Mouse (Mus musculus) embryonic facial prominence, embryonic 13.5 days (tissue): ENCODE results near the gene Neo1. TPM values are rescaled to one million over a fixed set of nuclear protein-coding genes. Genes with fewer than 3 reads are reported as not detected.
A peak's percentile ranks its signal among the peaks of the same experiment; 100 is the strongest.

Experiments
- ATAC-seq: fragments of 200-750 bp; cut with Nextera tagmentation; 2 replicates; pipeline ENCODE4 v1.8.0; 2017; ENCODE audit warnings: low read depth; ENCODE audit not compliant: insufficient number of reproducible peaks, insufficient read depth, low FRiP score, low TSS enrichment
- H3K27ac ChIP-seq: fragments of 300-500 bp; sonication (generic); 2 replicates; pipeline ENCODE4 v1.5.1; 2015; ENCODE audit warnings: moderate library complexity, mild to moderate bottlenecking, inconsistent platforms
- H3K27me3 ChIP-seq: fragments of 300-500 bp; sonication (generic); 2 replicates; pipeline ENCODE4 v1.6.1; 2015; ENCODE audit warnings: mild to moderate bottlenecking, inconsistent platforms
- H3K36me3 ChIP-seq: fragments of 300-500 bp; sonication (generic); 2 replicates; pipeline ENCODE4 v1.6.1; 2015; ENCODE audit warnings: mild to moderate bottlenecking, inconsistent platforms
- H3K4me1 ChIP-seq: fragments of 300-500 bp; sonication (generic); 2 replicates; pipeline ENCODE4 v1.6.1; 2015; ENCODE audit warnings: inconsistent platforms
- H3K4me2 ChIP-seq: fragments of 300-500 bp; sonication (generic); 2 replicates; pipeline ENCODE4 v1.6.1; 2015; ENCODE audit warnings: moderate library complexity, mild to moderate bottlenecking, inconsistent platforms
- H3K4me3 ChIP-seq: fragments of 300-500 bp; sonication (generic); 2 replicates; pipeline ENCODE4 v1.5.1; 2015; ENCODE audit warnings: mild to moderate bottlenecking, inconsistent platforms
- H3K9ac ChIP-seq: fragments of 300-500 bp; sonication (generic); 2 replicates; pipeline ENCODE4 v1.6.1; 2015; ENCODE audit warnings: mild to moderate bottlenecking, inconsistent platforms
- H3K9me3 ChIP-seq: fragments of 300-500 bp; sonication (generic); 2 replicates; pipeline ENCODE4 v1.6.1; 2016; ENCODE audit warnings: inconsistent platforms
- WGBS: fragments of 180-500 bp; shearing (Covaris S2); methylation state at CpG from one replicate; pipeline ENCODE4 v1.1.7; 2015; ENCODE audit warnings: mixed read lengths; 5-methylcytosine and 5-hydroxymethylcytosine counted together
- polyA plus RNA-seq: library from polyadenylated mRNA; unstranded; fragments of >200 nt; fragmentation: Nextera tagmentation; extraction: Ambion mirVana; gene quantifications from 2 replicates; pipeline ENCODE4 v1.2.1, GENCODE M21; 2015

Neo1 gene
- polyA plus RNA-seq, result 42.6 and 44.3 TPM in 2 replicates

GRCm38 (mm10) chr9:59036159-59036731 is at the start of gene Neo1:
TSS of gene Neo1 (minus strand) at chr9:59036441.
- ATAC-seq, result peak; percentile 93
- WGBS, result 0% methylated on average over 40 of the region's 86 CpGs

GRCm38 (mm10) chr9:59075632-59076031 is 39.4 kb upstream of the Neo1 start:
- H3K4me2 ChIP-seq, result no peak overlapping the region
- no peak for ATAC-seq

More at GRCm38 (mm10) chr9:59036159-59036731, at the start of gene Neo1:
- no peaks in the 10 kb centered on the region for H3K9me3 ChIP-seq
- H3K9ac ChIP-seq, result peak within 1 kb of the TSS; percentile 97
- no peaks in the 10 kb centered on the region for H3K27me3 ChIP-seq
- H3K4me3 ChIP-seq, result peak within 1 kb of the TSS; percentile 95
- no peaks in the 10 kb centered on the region for H3K36me3 ChIP-seq
- H3K4me1 ChIP-seq, result peaks cover 22% of the 10 kb centered on the region
- H3K27ac ChIP-seq, result peak within 1 kb of the TSS; percentile 100
- H3K4me2 ChIP-seq, result peak within 1 kb of the TSS; percentile 76

GRCm38 (mm10) chr9:59073887-59074286 is 37.6 kb upstream of the Neo1 start:
- H3K36me3 ChIP-seq, result no peaks in the 10 kb centered on the region
- no peak overlapping the region for H3K27ac ChIP-seq
- 81% methylated on average over 4 of the region's 4 CpGs for WGBS
- H3K4me3 ChIP-seq, result no peak overlapping the region
- no peak overlapping the region for H3K4me2 ChIP-seq
- no peak overlapping the region for H3K9ac ChIP-seq
- peaks cover 28% of the 10 kb centered on the region for H3K4me1 ChIP-seq
- no peaks in the 10 kb centered on the region for H3K9me3 ChIP-seq
- H3K27me3 ChIP-seq, result no peaks in the 10 kb centered on the region
- ATAC-seq, result no peak

More at GRCm38 (mm10) chr9:59075632-59076031, 39.4 kb upstream of the Neo1 start:
- H3K27ac ChIP-seq, result no peak overlapping the region
- peaks cover 25% of the 10 kb centered on the region for H3K4me1 ChIP-seq
- no peaks in the 10 kb centered on the region for H3K9me3 ChIP-seq
- no peak overlapping the region for H3K9ac ChIP-seq
- no peaks in the 10 kb centered on the region for H3K36me3 ChIP-seq
- no peaks in the 10 kb centered on the region for H3K27me3 ChIP-seq
- 81% methylated on average over 4 of the region's 4 CpGs for WGBS
- H3K4me3 ChIP-seq, result no peak overlapping the region

- H3K27me3 ChIP-seq, result no peaks in the 10 kb centered on the region
- H3K4me1 ChIP-seq, result peaks cover 28% of the 10 kb centered on the region
- H3K27ac ChIP-seq, result 0 out of 2 replicates have a peak overlapping the region, but pooled peaks have one; percentile 3
- H3K9me3 ChIP-seq, result no peaks in the 10 kb centered on the region
- H3K4me2 ChIP-seq, result peak overlapping the region; percentile 7
- no peaks in the 10 kb centered on the region for H3K36me3 ChIP-seq
- H3K9ac ChIP-seq, result no peak overlapping the region
- no peak for ATAC-seq
- WGBS, result 35% methylated on average over 14 of the region's 14 CpGs
- no peak overlapping the region for H3K4me3 ChIP-seq
Measured at GRCm38 (mm10) chr9:59072076-59072777, 36.0 kb upstream of the Neo1 start.

GRCm38 (mm10) chr9:59071220-59071977 is 35.2 kb upstream of the Neo1 start:
- Histone ChIP-seq H3K4me1 (peaks cover 34% of the 10 kb centered on the region), H3K9me3 (no peaks in the 10 kb centered on the region), H3K9ac (no peak overlapping the region), H3K27ac (no peak overlapping the region; the same call in 1 of the 2 replicates), H3K27me3 (no peaks in the 10 kb centered on the region), H3K4me2 (0 out of 2 replicates have a peak overlapping the region, but pooled peaks have one; percentile 5), H3K4me3 (no peak overlapping the region), H3K36me3 (no peaks in the 10 kb centered on the region)
- ATAC-seq, result no peak
- WGBS, result 57% methylated on average over 7 of the region's 7 CpGs

GRCm38 (mm10) chr9:59070216-59070615 is 34.0 kb upstream of the Neo1 start:
- Histone ChIP-seq H3K9me3 (no peaks in the 10 kb centered on the region), H3K27ac (no peak overlapping the region), H3K4me1 (peaks cover 43% of the 10 kb centered on the region), H3K9ac (no peak overlapping the region), H3K27me3 (no peaks in the 10 kb centered on the region), H3K4me3 (no peak overlapping the region), H3K36me3 (no peaks in the 10 kb centered on the region), H3K4me2 (no peak overlapping the region)
- 80% methylated on average over 4 of the region's 4 CpGs for WGBS
- no peak for ATAC-seq

- no peak overlapping the region for H3K9ac ChIP-seq
- H3K4me3 ChIP-seq, result no peak overlapping the region
- H3K9me3 ChIP-seq, result no peaks in the 10 kb centered on the region
- H3K27me3 ChIP-seq, result no peaks in the 10 kb centered on the region
- peaks cover 25% of the 10 kb centered on the region for H3K4me1 ChIP-seq
- peak overlapping the region; percentile 6; the same call in 1 of the 2 replicates for H3K27ac ChIP-seq
- H3K4me2 ChIP-seq, result no peak overlapping the region
- no peaks in the 10 kb centered on the region for H3K36me3 ChIP-seq
- WGBS, result 23% methylated on average over 6 of the region's 6 CpGs
- no peak for ATAC-seq
Measured at GRCm38 (mm10) chr9:59065616-59066301, 29.5 kb upstream of the Neo1 start.

- H3K4me2 ChIP-seq, result no peak overlapping the region
- no peak overlapping the region for H3K4me3 ChIP-seq
- H3K27ac ChIP-seq, result no peak overlapping the region
- WGBS, result 64% methylated on average over 4 of the region's 4 CpGs
- H3K9ac ChIP-seq, result no peak overlapping the region
- H3K27me3 ChIP-seq, result no peaks in the 10 kb centered on the region
- peaks cover 21% of the 10 kb centered on the region for H3K4me1 ChIP-seq
- no peaks in the 10 kb centered on the region for H3K9me3 ChIP-seq
- H3K36me3 ChIP-seq, result no peaks in the 10 kb centered on the region
- no peak for ATAC-seq
Measured at GRCm38 (mm10) chr9:59062409-59062808, 26.2 kb upstream of the Neo1 start.

- Histone ChIP-seq H3K9me3 (no peaks in the 10 kb centered on the region), H3K27me3 (no peaks in the 10 kb centered on the region), H3K36me3 (no peaks in the 10 kb centered on the region), H3K4me1 (peaks cover 6% of the 10 kb centered on the region), H3K4me2 (no peak overlapping the region), H3K4me3 (no peak overlapping the region), H3K9ac (no peak overlapping the region), H3K27ac (no peak overlapping the region)
- no peak for ATAC-seq
- 81% methylated on average over 9 of the region's 9 CpGs for whole genome bisulfite sequencing
Measured at GRCm38 (mm10) chr9:59060026-59060605, 23.9 kb upstream of the Neo1 start.

- Histone ChIP-seq H3K4me2 (no peak overlapping the region), H3K36me3 (no peaks in the 10 kb centered on the region), H3K4me1 (peaks cover 6% of the 10 kb centered on the region), H3K9ac (no peak overlapping the region), H3K27me3 (no peaks in the 10 kb centered on the region), H3K27ac (no peak overlapping the region), H3K4me3 (no peak overlapping the region), H3K9me3 (no peaks in the 10 kb centered on the region)
- no peak for ATAC-seq
- 87% methylated on average over 6 of the region's 6 CpGs for WGBS
Measured at GRCm38 (mm10) chr9:59059158-59059557, 22.9 kb upstream of the Neo1 start.

- no peak overlapping the region for H3K4me2 ChIP-seq
- H3K36me3 ChIP-seq, result no peaks in the 10 kb centered on the region
- WGBS, result 71% methylated on average over 6 of the region's 6 CpGs
- no peak overlapping the region for H3K9ac ChIP-seq
- no peaks in the 10 kb centered on the region for H3K27me3 ChIP-seq
- peaks cover 6% of the 10 kb centered on the region for H3K4me1 ChIP-seq
- H3K9me3 ChIP-seq, result no peaks in the 10 kb centered on the region
- H3K4me3 ChIP-seq, result no peak overlapping the region
- no peak overlapping the region for H3K27ac ChIP-seq
- ATAC-seq, result no peak
Measured at GRCm38 (mm10) chr9:59058060-59058459, 21.8 kb upstream of the Neo1 start.
